Mouse (Mus musculus) myocyte (in vitro differentiated cells): ENCODE measurements around the gene Nat10.

Experiments
- MYOG ChIP-seq, 3 experiments: IDR thresholded peaks; one replicate each; pipeline ENCODE4 v1.6.1; 2011; ENCODE audit warnings: control low read depth in 2 of 3, low read depth in 2 of 3, mild to moderate bottlenecking in 2 of 3; ENCODE audit not compliant: insufficient read length in 2 of 3, control insufficient read depth in 1 of 3, insufficient read depth in 1 of 3
- POLR2A ChIP-seq: IDR thresholded peaks from one replicate; pipeline ENCODE4 v1.6.1; 2011; ENCODE audit warnings: low read depth, mild to moderate bottlenecking, control low read depth, moderate library complexity; ENCODE audit not compliant: insufficient read length
- SRF ChIP-seq: IDR thresholded peaks from one replicate; pipeline ENCODE4 v1.6.1; 2011; ENCODE audit warnings: low read depth; ENCODE audit not compliant: control insufficient read depth, insufficient read length
- USF1 ChIP-seq: IDR thresholded peaks from one replicate; pipeline ENCODE4 v1.6.1; 2011; ENCODE audit warnings: low read depth, mild to moderate bottlenecking, control low read depth, moderate library complexity

DNA sequence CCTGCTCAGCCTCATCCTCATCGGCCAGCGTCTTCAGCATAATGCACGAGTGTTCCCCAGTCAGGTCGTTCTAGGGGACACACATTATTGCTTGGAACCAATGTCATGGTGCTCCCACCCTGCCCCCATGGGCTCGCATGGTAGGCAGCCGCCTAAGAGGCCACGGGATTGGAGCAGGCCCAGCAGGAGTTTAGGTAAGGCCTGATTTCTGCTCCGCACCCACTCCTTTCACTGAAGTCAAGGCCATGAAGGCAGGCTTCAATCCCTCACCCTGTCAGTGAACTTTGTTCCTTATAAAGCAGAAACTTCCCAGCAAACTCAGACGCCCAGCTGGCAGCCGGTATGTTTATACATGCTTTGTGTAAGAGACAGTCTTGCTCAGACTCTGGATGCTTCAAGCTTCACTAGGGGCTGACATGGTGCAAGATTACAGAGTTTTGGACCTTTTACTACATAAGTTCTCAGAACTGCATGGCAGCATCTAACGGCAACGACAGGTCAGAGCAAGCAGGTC, 33.0 kb downstream of the Nat10 start:
- TF ChIP-seq USF1 (no peak), POLR2A (no peak), SRF (no peak), MYOG (IDR thresholded peaks at IDR 0.05; ENCODE audit: control insufficient read depth in 1 of 3, insufficient read depth in 1 of 3, insufficient read length in 2 of 3, low read depth in 2 of 3) (no peak)
